Mouse (Mus musculus) ES-E14 (cell line): ENCODE measurements around the gene Psmb1. TPM values are rescaled to one million over a fixed set of nuclear protein-coding genes. Genes with fewer than 3 reads are reported as not detected.
A peak's percentile ranks its signal among the peaks of the same experiment; 100 is the strongest.

Source experiments
- DNase-seq: peaks from one replicate; pipeline ENCODE4 v3.0.0-alpha.2; 2013; ENCODE audit warnings: low read depth, low spot score
- H3K27ac ChIP-seq: 2 replicates; pipeline ENCODE4 v1.5.1; 2012; ENCODE audit warnings: low read depth, mild to moderate bottlenecking, low read length, moderate library complexity, mixed read lengths; ENCODE audit not compliant: poor library complexity, insufficient read depth, severe bottlenecking
- H3K36me3 ChIP-seq: 2 replicates; pipeline ENCODE4 v1.6.1; 2012; ENCODE audit warnings: mild to moderate bottlenecking, low read length, moderate library complexity, mixed read lengths; ENCODE audit not compliant: control insufficient read depth, poor library complexity, insufficient read depth, severe bottlenecking
- H3K4me1 ChIP-seq, 2 experiments: fragments of 150-350 bp in 1 of 2; sonication (generic) in 1 of 2; 2 replicates each; pipeline ENCODE4 v1.6.1; 2012; ENCODE audit warnings: low read length in 2 of 2, mild to moderate bottlenecking in 1 of 2, mixed read lengths in 1 of 2; ENCODE audit not compliant: control insufficient read depth in 2 of 2, insufficient read depth in 2 of 2, poor library complexity in 1 of 2
- H3K4me3 ChIP-seq, 2 experiments: fragments of 150-350 bp in 1 of 2; sonication (generic) in 1 of 2; 2 replicates each; pipeline ENCODE4 v1.5.1; 2012; ENCODE audit warnings: low read length in 2 of 2, low read depth in 1 of 2, mild to moderate bottlenecking in 1 of 2, mixed read lengths in 1 of 2; ENCODE audit not compliant: insufficient read depth in 1 of 2, poor library complexity in 1 of 2, severe bottlenecking in 1 of 2
- H3K9ac ChIP-seq: 2 replicates; pipeline ENCODE4 v1.6.1; 2012; ENCODE audit warnings: low read depth, mild to moderate bottlenecking, low read length, mixed read lengths; ENCODE audit not compliant: poor library complexity, insufficient read depth, severe bottlenecking
- H3K9me3 ChIP-seq: fragments of 150-350 bp; sonication (generic); 2 replicates; pipeline ENCODE4 v1.6.1; 2012; ENCODE audit warnings: low read depth, mild to moderate bottlenecking, low read length; ENCODE audit not compliant: control insufficient read depth, insufficient read depth
- CHD2 ChIP-seq: IDR thresholded peaks from 2 replicates; pipeline ENCODE4 v1.6.1; 2014; ENCODE audit warnings: mild to moderate bottlenecking, low read depth, low read length, inconsistent platforms
- HCFC1 ChIP-seq: IDR thresholded peaks from 2 replicates; pipeline ENCODE4 v1.6.1; 2012; ENCODE audit warnings: low read length, inconsistent platforms, borderline replicate concordance; ENCODE audit not compliant: insufficient read depth
- MAFK ChIP-seq: IDR thresholded peaks from 2 replicates; pipeline ENCODE4 v1.6.1; 2014; ENCODE audit warnings: mild to moderate bottlenecking, low read depth, low read length, inconsistent platforms; ENCODE audit not compliant: insufficient read depth
- ZC3H11A ChIP-seq: IDR thresholded peaks from 2 replicates; pipeline ENCODE4 v1.6.1; 2012; ENCODE audit warnings: low read depth, mild to moderate bottlenecking, inconsistent platforms, low read length, borderline replicate concordance
- ZNF384 ChIP-seq: IDR thresholded peaks from 2 replicates; pipeline ENCODE4 v1.6.1; 2012; ENCODE audit warnings: low read depth, low read length, inconsistent platforms
- in situ Hi-C, 2 experiments: fragments of 600-800 bp; cut with MboI; formaldehyde crosslinking; loops; one replicate each; pipeline ENCODE4 v1.15.1; 2025; ENCODE audit warnings: low sequenced_read_pairs in 2 of 2, inconsistent platforms in 1 of 2; ENCODE audit not compliant: unreplicated experiment in 2 of 2
- total RNA-seq: library from RNA; depleted of rRNA; stranded (reverse); fragments of 300-350 nt; gene quantifications from 2 replicates; pipeline ENCODE4 v1.2.3, GENCODE M21; 2012

Gene Psmb1
- total RNA-seq, 1 experiment, result 189 TPM

DNA sequence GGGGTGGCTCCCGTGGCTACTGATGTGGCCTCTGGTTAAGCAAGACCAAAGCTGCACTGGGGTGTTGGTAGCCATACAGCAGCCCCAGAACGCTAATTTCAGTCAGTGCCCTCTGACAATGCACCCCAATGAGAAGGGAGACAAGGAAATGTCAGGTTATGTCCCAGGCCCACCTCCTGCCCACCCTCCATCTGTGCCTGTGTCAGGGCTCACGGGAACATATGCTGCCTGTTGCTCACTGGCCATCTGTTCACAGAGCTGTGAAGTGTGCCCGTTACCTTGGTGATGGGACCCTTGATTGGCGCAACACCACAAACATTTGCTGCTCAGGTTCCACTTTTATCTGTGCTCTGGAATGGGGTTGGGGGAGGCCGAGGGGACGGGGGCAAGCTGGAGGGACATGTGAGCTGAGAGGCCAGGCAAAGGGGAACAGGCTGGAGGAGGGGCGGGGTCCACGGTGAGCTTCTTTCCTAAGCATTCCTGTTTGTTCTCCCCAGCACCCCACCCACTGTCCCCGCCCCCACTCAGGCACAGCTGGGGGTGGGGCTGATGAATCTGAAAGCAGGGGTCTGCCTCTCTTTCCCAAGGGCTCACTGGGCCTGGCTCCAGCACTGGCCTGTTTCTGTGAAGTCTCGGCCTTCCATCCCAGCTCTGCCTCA lies 59.0 kb downstream of the Psmb1 start:
- H3K4me3 ChIP-seq, result peak overlapping the region; percentile 33 to 49; a peak in 3 of 4 replicates
- in situ Hi-C loops, result no loop called here
- peak; percentile 72 for DNase-seq
- 0 out of 2 replicates have a peak overlapping the region, but pooled peaks have one; percentile 12 for H3K9ac ChIP-seq
- H3K27ac ChIP-seq, result no peak overlapping the region
- no peaks in the 10 kb centered on the region for H3K36me3 ChIP-seq
- no peaks in the 10 kb centered on the region for H3K9me3 ChIP-seq
- peaks cover 2 to 12% of the 10 kb centered on the region in 2 experiments; a peak in 3 of 4 replicates for H3K4me1 ChIP-seq
- TF ChIP-seq ZC3H11A (no peak), ZNF384 (no peak)

DNA sequence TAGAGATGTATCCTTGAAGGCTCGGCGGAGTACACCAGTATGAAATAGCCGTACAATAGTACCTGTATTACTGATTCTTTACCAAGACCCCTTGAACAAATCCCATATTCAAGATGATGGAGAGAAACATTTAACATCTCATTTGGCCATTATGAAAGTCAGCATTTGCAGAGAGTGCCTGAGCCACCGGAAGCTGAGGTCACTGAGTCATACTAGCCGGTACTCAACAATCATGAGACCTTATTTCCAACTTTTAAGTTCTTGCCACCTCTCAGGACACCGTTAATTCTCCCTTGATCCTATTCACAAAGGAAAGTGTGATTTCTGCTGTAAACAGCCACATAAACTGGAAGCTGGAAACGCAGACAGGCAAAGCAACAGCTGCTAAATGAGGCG lies 59.5 kb downstream of the Psmb1 start:
- Histone ChIP-seq H3K9ac (no peak overlapping the region), H3K36me3 (no peaks in the 10 kb centered on the region), H3K4me1 (peaks cover 2 to 12% of the 10 kb centered on the region in 2 experiments; a peak in 3 of 4 replicates), H3K9me3 (no peaks in the 10 kb centered on the region), H3K4me3 (peak overlapping the region in 1 of 2 experiments; percentile 49; a peak in 2 of 4 replicates), H3K27ac (no peak overlapping the region)
- in situ Hi-C loops, result no loop called here
- no peak for DNase-seq
- no peak for TF ChIP-seq ZNF384
- no peak for TF ChIP-seq HCFC1
- no peak for TF ChIP-seq CHD2
- TF ChIP-seq MAFK, result no peak
- TF ChIP-seq ZC3H11A, result no peak

DNA sequence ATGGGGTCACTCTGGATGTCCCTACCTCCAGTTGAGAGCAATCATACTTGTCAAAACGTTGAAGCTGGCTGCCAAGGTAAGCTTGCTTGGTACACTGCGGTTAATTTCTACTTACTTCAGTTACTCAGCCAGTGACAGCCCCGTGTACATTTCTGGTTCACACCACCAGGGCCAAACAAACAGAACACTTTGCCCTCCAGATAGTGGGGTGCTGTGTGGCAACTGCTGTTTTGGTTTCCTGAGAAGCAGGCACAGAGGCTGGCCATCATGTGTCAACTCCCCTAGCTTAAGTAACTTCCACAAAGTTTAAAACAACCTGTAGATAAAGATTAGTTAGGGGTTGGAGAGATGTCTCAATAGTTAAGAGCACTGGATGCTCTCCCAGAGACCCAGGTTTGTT lies 64.8 kb downstream of the Psmb1 start:
- H3K27ac ChIP-seq, result no peak overlapping the region
- no peaks in the 10 kb centered on the region for H3K36me3 ChIP-seq
- H3K4me3 ChIP-seq, result no peak overlapping the region
- in situ Hi-C loops, result no loop called here
- no peaks in the 10 kb centered on the region for H3K4me1 ChIP-seq
- no peak overlapping the region for H3K9ac ChIP-seq
- H3K9me3 ChIP-seq, result no peaks in the 10 kb centered on the region
- no peak for DNase-seq
- TF ChIP-seq HCFC1, result no peak
- TF ChIP-seq CHD2, result no peak
- no peak for TF ChIP-seq ZNF384
- TF ChIP-seq MAFK, result no peak
- no peak for TF ChIP-seq ZC3H11A

- Histone ChIP-seq H3K27ac (no peak overlapping the region), H3K4me3 (no peak overlapping the region), H3K9ac (no peak overlapping the region), H3K9me3 (no peaks in the 10 kb centered on the region), H3K36me3 (no peaks in the 10 kb centered on the region), H3K4me1 (no peaks in the 10 kb centered on the region)
- TF ChIP-seq ZNF384, result no peak
- TF ChIP-seq CHD2, result no peak
- TF ChIP-seq ZC3H11A, result no peak
- TF ChIP-seq HCFC1, result no peak
- no peak for TF ChIP-seq MAFK
- peak; percentile 16 for DNase-seq
- in situ Hi-C loops, result no loop called here
These were observed 67.5 kb downstream of the Psmb1 start for GRCm38 (mm10) chr17:15432036-15432435.
